Mouse (Mus musculus) hindbrain, embryonic 10.5 days (tissue): ENCODE data around the gene Rps21. TPM values are rescaled to one million over a fixed set of nuclear protein-coding genes. Genes with fewer than 3 reads are reported as not detected.
"Not testable (repeated sequence)": the region's sequence is repeated elsewhere in the genome, so short reads cannot be mapped to it uniquely, and the experiment has no call there.

Experiments used
- DNase-seq: peaks from one replicate; pipeline ENCODE4 v3.0.0-alpha.2; 2017; ENCODE audit warnings: low spot score
- H3K27ac ChIP-seq: fragments of 300-500 bp; sonication (generic); 2 replicates; pipeline ENCODE4 v1.5.1; 2016; ENCODE audit warnings: mild to moderate bottlenecking, moderate library complexity
- H3K27me3 ChIP-seq: fragments of 300-500 bp; sonication (generic); 2 replicates; pipeline ENCODE4 v1.6.1; 2016; ENCODE audit warnings: mild to moderate bottlenecking; ENCODE audit not compliant: poor library complexity, insufficient read depth, severe bottlenecking
- H3K36me3 ChIP-seq: fragments of 300-500 bp; sonication (generic); 2 replicates; pipeline ENCODE4 v1.6.1; 2016; ENCODE audit warnings: mild to moderate bottlenecking, moderate library complexity
- H3K4me1 ChIP-seq: fragments of 300-500 bp; sonication (generic); replicated peaks from 2 replicates; pipeline ENCODE4 v1.6.1; 2016; ENCODE audit warnings: mild to moderate bottlenecking
- H3K4me3 ChIP-seq: fragments of 300-500 bp; sonication (generic); 2 replicates; pipeline ENCODE4 v1.5.1; 2016; ENCODE audit warnings: mild to moderate bottlenecking, moderate library complexity
- H3K9me3 ChIP-seq: fragments of 300-500 bp; sonication (generic); 2 replicates; pipeline ENCODE4 v1.6.1; 2016; ENCODE audit warnings: mild to moderate bottlenecking, moderate library complexity
- WGBS: fragments of 180-500 bp; shearing (Covaris S2); methylation state at CpG from one replicate; pipeline ENCODE4 v1.1.7; 2016; 5-methylcytosine and 5-hydroxymethylcytosine counted together
- polyA plus RNA-seq: library from polyadenylated mRNA; unstranded; fragments of >200 nt; fragmentation: Nextera tagmentation; extraction: Ambion mirVana; gene quantifications from 2 replicates; pipeline ENCODE4 v1.2.1, GENCODE M21; 2016

Rps21 gene
- polyA plus RNA-seq, 1 experiment from 2014 or later, result 440 TPM

GRCm38 (mm10) chr2:180254436-180255209 is 2.6 kb upstream of the Rps21 start:
- Histone ChIP-seq H3K4me3 (no peak overlapping the region), H3K4me1 (peaks cover 37% of the 10 kb centered on the region), H3K9me3 (no peaks in the 10 kb centered on the region), H3K27ac (no peak overlapping the region), H3K27me3 (no peaks in the 10 kb centered on the region), H3K36me3 (peaks cover 18% of the 10 kb centered on the region)
- WGBS, result 94% methylated on average over 5 of the region's 5 CpGs
- DNase-seq, result no peak

DNA sequence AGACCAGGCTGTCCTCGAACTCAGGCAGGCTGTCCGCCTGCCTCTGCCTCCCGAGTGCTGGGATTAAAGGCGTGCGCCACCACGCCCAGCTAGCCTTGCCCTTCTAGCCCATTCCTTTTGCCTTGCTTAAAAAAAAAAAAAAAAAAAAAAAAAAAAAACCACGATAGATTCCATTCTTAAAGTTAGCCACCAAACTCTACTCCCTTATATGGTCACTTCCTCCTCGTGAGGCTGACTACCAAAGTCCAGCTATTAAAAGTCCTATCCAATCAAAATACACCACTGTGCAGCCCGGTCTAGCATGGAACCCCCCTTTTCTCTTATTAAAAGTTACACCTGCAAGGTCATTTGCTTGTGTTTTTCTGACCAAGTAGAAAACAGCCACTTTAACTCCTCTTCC is 1.5 kb upstream of the Rps21 start:
- Histone ChIP-seq H3K4me3 (peak overlapping the region; percentile 86), H3K9me3 (no peaks in the 10 kb centered on the region), H3K4me1 (peaks cover 36% of the 10 kb centered on the region), H3K36me3 (peaks cover 29% of the 10 kb centered on the region), H3K27me3 (no peaks in the 10 kb centered on the region), H3K27ac (peak overlapping the region; percentile 92)
- WGBS, result 92% methylated on average over 9 of the region's 9 CpGs
- DNase-seq, result no peak

- H3K4me3 ChIP-seq, result peak overlapping the region; percentile 86
- peaks cover 37% of the 10 kb centered on the region for H3K36me3 ChIP-seq
- no peaks in the 10 kb centered on the region for H3K9me3 ChIP-seq
- DNase-seq, result no peak
- H3K4me1 ChIP-seq, result peaks cover 31% of the 10 kb centered on the region
- H3K27me3 ChIP-seq, result no peaks in the 10 kb centered on the region
- H3K27ac ChIP-seq, result peak overlapping the region; percentile 92
- WGBS, result 25% methylated on average over 26 of the region's 26 CpGs
Measured at GRCm38 (mm10) chr2:180256296-180257000, 729 bp upstream of the Rps21 start.

GRCm38 (mm10) chr2:180257963-180258865 is 1.0 kb downstream of the Rps21 start:
- Histone ChIP-seq H3K4me1 (peaks cover 26% of the 10 kb centered on the region), H3K27me3 (no peaks in the 10 kb centered on the region), H3K4me3 (peak overlapping the region; percentile 86), H3K27ac (peak overlapping the region; percentile 92), H3K9me3 (no peaks in the 10 kb centered on the region), H3K36me3 (peaks cover 54% of the 10 kb centered on the region)
- 53% methylated on average over 11 of the region's 11 CpGs for WGBS
- DNase-seq, result no peak

DNA sequence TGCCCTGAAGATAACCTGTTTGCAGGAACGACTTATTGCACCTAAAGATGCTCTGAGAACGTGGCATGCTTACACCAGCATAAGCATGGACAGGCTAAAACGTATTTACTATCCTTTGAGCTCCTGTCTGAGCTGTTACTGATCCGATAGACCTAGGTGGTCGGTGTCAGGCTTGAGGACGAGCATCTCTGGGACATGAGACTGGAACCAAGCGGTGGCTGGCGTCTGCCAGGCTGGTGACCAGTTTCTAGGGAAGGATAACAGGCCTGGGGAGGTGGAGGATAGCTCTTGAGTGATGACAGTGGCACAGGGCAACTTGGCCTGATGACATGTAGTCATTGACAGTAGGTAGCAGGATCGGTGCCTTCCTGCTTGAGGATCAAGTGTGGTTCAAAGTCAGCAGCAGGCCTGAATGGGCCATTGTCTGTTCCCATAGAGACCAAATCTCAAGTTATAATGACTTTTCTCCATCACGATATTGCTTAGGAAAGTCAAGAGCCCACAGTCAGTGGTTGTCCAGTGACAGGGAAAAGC is 1.8 kb downstream of the Rps21 start:
- DNase-seq, H3K27me3 ChIP-seq, H3K9me3 ChIP-seq, H3K27ac ChIP-seq, H3K4me3 ChIP-seq: not testable (repeated sequence)
- Histone ChIP-seq H3K4me1 (peaks cover 26% of the 10 kb centered on the region), H3K36me3 (peaks cover 62% of the 10 kb centered on the region)
- WGBS, result 84% methylated on average over 10 of the region's 10 CpGs

- WGBS, result 75% methylated on average over 17 of the region's 17 CpGs
- H3K4me3 ChIP-seq, H3K9me3 ChIP-seq, H3K27me3 ChIP-seq, H3K27ac ChIP-seq: not testable (repeated sequence)
- DNase-seq, result peak; percentile 15
- Histone ChIP-seq H3K4me1 (peaks cover 26% of the 10 kb centered on the region), H3K36me3 (peaks cover 69% of the 10 kb centered on the region)
Measured at GRCm38 (mm10) chr2:180259826-180260609, 2.8 kb downstream of the Rps21 start.

DNA sequence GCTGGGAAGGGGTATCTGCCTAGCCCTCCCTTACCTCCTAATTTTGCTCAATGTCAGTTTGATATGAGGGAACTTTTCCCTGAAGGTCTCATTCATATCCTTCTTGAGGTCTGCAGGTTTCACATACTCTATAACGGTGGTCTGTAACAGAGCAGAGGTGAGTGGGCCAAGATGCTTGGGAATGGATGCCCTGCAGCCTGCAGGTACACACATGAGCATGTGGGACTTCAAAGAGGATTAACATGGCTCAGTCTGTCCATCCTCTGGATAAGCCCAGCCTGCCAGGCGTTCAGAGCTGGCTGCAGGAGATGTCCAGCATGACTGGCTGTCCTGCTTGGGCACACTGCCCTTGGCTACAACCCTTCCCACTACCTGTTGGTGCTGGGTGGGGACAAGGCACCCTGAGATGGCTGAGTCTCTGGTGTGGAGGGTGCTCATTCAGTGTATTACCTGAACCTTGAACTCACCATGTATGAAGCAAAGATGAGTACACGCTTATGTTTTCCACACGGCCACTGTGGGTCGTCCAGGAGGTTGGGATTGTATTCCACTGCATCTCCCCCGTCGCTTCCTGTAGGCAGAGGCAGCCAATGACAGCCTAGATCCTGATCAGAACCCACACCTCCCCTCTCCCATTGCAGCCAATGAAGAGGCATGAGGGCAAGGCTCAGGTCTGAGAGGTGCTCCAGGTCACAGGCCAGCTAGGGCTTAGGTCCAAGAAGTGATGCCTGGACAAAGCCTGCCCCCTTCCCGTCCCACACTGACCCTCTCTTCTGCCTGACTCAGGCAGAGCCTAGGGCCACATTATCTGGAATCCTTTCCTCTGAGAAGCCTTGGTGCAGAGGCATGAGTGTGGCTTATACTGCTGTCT is 3.7 kb downstream of the Rps21 start:
- WGBS, result 70% methylated on average over 8 of the region's 8 CpGs
- no peak for DNase-seq

DNA sequence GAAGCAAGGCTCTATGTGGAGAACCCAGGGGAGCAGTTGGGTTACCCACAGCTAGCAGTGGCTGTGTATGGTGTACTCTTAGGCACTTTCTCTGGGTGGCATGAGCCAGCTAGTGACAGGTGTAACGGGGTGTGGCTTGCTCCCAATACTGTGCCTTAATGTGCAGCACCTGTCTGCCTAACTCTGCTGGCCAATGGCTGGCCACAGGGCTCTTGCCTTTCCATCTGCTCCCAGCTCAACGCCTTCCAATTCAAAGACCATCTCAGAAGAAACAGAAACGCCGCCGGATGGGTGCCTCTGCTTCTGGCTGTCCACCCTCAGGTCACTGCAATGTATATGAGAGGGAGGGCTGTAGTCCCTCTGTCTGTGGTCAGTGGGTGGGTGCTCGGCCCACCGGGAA is 4.7 kb downstream of the Rps21 start:
- 87% methylated on average over 7 of the region's 7 CpGs for WGBS
- Histone ChIP-seq H3K36me3 (peaks cover 80% of the 10 kb centered on the region), H3K4me3 (no peak overlapping the region), H3K27me3 (no peaks in the 10 kb centered on the region), H3K9me3 (no peaks in the 10 kb centered on the region), H3K4me1 (peaks cover 16% of the 10 kb centered on the region), H3K27ac (no peak overlapping the region)
- no peak for DNase-seq

More for the DNA sequence above, 3.7 kb downstream of the Rps21 start:
- H3K4me3 ChIP-seq, result no peak overlapping the region; the same call in 1 of the 2 replicates
- peaks cover 25% of the 10 kb centered on the region for H3K4me1 ChIP-seq
- peaks cover 71% of the 10 kb centered on the region for H3K36me3 ChIP-seq
- H3K9me3 ChIP-seq, result no peaks in the 10 kb centered on the region
- H3K27me3 ChIP-seq, result no peaks in the 10 kb centered on the region
- H3K27ac ChIP-seq, result no peak overlapping the region

GRCm38 (mm10) chr2:180262441-180262840 is 5.3 kb downstream of the Rps21 start:
- Histone ChIP-seq H3K27me3 (no peaks in the 10 kb centered on the region), H3K4me3 (no peak overlapping the region), H3K9me3 (no peaks in the 10 kb centered on the region), H3K36me3 (peaks cover 86% of the 10 kb centered on the region), H3K4me1 (peaks cover 16% of the 10 kb centered on the region), H3K27ac (no peak overlapping the region)
- no peak for DNase-seq
- WGBS, result 79% methylated on average over 3 of the region's 3 CpGs

DNA sequence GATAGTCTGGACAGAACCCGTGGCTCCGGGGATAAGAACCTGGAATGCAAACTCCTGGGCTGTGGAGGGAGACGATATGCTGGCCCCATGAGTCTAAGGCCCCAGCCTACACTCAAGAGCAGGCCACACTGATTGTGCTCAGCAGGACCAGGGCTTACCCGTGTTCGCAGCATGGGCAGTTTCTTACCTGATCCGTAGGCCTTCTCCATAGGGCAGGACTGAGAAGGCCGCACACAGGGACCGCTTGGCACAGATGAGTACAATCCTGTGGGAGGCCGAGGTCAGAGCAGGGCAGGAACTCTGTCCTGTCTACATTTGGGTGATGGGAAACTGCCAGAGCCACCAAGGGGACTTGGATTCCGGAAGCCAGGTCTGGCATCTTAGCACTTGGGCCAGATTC is 5.7 kb downstream of the Rps21 start:
- Histone ChIP-seq H3K27ac (0 out of 2 replicates have a peak overlapping the region, but pooled peaks have one; percentile 30), H3K36me3 (peaks cover 89% of the 10 kb centered on the region), H3K4me3 (no peak overlapping the region), H3K4me1 (peaks cover 15% of the 10 kb centered on the region), H3K9me3 (no peaks in the 10 kb centered on the region), H3K27me3 (no peaks in the 10 kb centered on the region)
- no peak for DNase-seq
- 90% methylated on average over 10 of the region's 10 CpGs for WGBS

- H3K9me3 ChIP-seq, result no peaks in the 10 kb centered on the region
- H3K27ac ChIP-seq, result no peak overlapping the region
- peaks cover 70% of the 10 kb centered on the region for H3K36me3 ChIP-seq
- 78% methylated on average over 2 of the region's 2 CpGs for WGBS
- H3K4me1 ChIP-seq, result peaks cover 32% of the 10 kb centered on the region
- no peaks in the 10 kb centered on the region for H3K27me3 ChIP-seq
- H3K4me3 ChIP-seq, result no peak overlapping the region
- no peak for DNase-seq
Measured at GRCm38 (mm10) chr2:180267955-180268354, 10.8 kb downstream of the Rps21 start.
